Mouse (Mus musculus) heart, postnatal 14 days (tissue): Measurements from ENCODE around the gene Tsnaxip1. TPM values are rescaled to one million over a fixed set of nuclear protein-coding genes. Genes with fewer than 3 reads are reported as not detected.

Source experiments
- DNase-seq, 2 experiments: peaks; one replicate each; pipeline ENCODE4 v3.0.0; 2021 to 2022
- intact Hi-C: fragments of 180-260 bp; cut with DNase I; formaldehyde crosslinking; loops from one replicate; pipeline ENCODE4 v1.15.1; 2025
- total RNA-seq, 2 experiments: library from RNA; stranded (reverse); gene quantifications; 2 replicates each; pipeline ENCODE4 v1.2.3; 2021

Tsnaxip1 gene
- total RNA-seq, 2 experiments from 2014 or later = 0.38 TPM; not detected in 1

GRCm38 (mm10) chr8:105856168-105856835 is 28.8 kb downstream of the Tsnaxip1 start:
- no peak for DNase-seq
- intact Hi-C loops = loop anchor here (5.0 kb wide), 1 partner anchor 36 kb away; the partner anchor contains the start of gene Nrn1l

GRCm38 (mm10) chr8:105858495-105858894 is 31.0 kb downstream of the Tsnaxip1 start:
- intact Hi-C loops = loop anchor here (5.0 kb wide), 1 partner anchor 34 kb away; the partner anchor contains the start of gene Nrn1l
- no peak for DNase-seq

- intact Hi-C loops = loop anchor here (5.0 kb wide), 1 partner anchor 33 kb away; the partner anchor contains the start of gene Nrn1l
- no peak for DNase-seq
These were observed 31.8 kb downstream of the Tsnaxip1 start for GRCm38 (mm10) chr8:105859314-105859713.

GRCm38 (mm10) chr8:105860143-105860981 is 32.8 kb downstream of the Tsnaxip1 start, which contains the start of gene Nutf2:
Gene Nutf2 (plus strand): TSS chr8:105860580.
- DNase-seq = peak; percentile 93 to 94
- intact Hi-C loops = no loop called here

- intact Hi-C loops = no loop called here
- no peak for DNase-seq
These were observed 34.4 kb downstream of the Tsnaxip1 start for GRCm38 (mm10) chr8:105861951-105862350.

GRCm38 (mm10) chr8:105866364-105867029 is 39.0 kb downstream of the Tsnaxip1 start:
- intact Hi-C loops = no loop called here
- DNase-seq = no peak

GRCm38 (mm10) chr8:105874301-105874700 is 46.8 kb downstream of the Tsnaxip1 start:
- intact Hi-C loops = no loop called here
- DNase-seq = peak; percentile 30 to 44

- peak; percentile 85 to 93 for DNase-seq
- intact Hi-C loops = no loop called here
These were observed 53.4 kb downstream of the Tsnaxip1 start, which contains the start of gene Edc4 for GRCm38 (mm10) chr8:105880754-105881520. Gene Edc4 (plus strand): TSS chr8:105880881.

- intact Hi-C loops = loop anchor here (5.0 kb wide), 1 partner anchor 33 kb away; the partner anchor contains the start of gene Thap11
- DNase-seq = no peak
These were observed 62.4 kb downstream of the Tsnaxip1 start for GRCm38 (mm10) chr8:105889756-105890465.

GRCm38 (mm10) chr8:105890870-105891269 is 63.3 kb downstream of the Tsnaxip1 start:
- DNase-seq = peak; percentile 26 to 32
- intact Hi-C loops = loop anchor here (5.0 kb wide), 1 partner anchor 34 kb away; the partner anchor contains the start of gene Thap11

- intact Hi-C loops = loop anchor here (5.0 kb wide), 1 partner anchor 35 kb away; the partner anchor contains the start of gene Thap11
- DNase-seq = no peak
These were observed 64.9 kb downstream of the Tsnaxip1 start for GRCm38 (mm10) chr8:105892432-105892831.

- DNase-seq = peak; percentile 69 to 84
- intact Hi-C loops = loop anchor here (5.0 kb wide), 1 partner anchor 36 kb away; the partner anchor contains the start of gene Thap11
These were observed 65.8 kb downstream of the Tsnaxip1 start, which contains the start of gene Nrn1l for GRCm38 (mm10) chr8:105893339-105893738. Gene Nrn1l (plus strand): TSS chr8:105893567.

Other genes starting within 250 kb of the Tsnaxip1 start
- 10 to 100 TPM; 46.0 to 49.0 TPM for gene Ripor1, start 222.5 kb upstream of the Tsnaxip1 start, total RNA-seq
- 10 to 100 TPM; 43.8 to 44.6 TPM for gene Ctcf, start 191.2 kb upstream of the Tsnaxip1 start, total RNA-seq
- gene Agrp, start 190.3 kb upstream of the Tsnaxip1 start, total RNA-seq = not detected
- 1 to 10 TPM in 1 of 2 experiments, under 1 TPM in 1; 0.69 to 5.7 TPM for gene Carmil2, start 141.5 kb upstream of the Tsnaxip1 start, total RNA-seq
- gene Acd, start 126.6 kb upstream of the Tsnaxip1 start, total RNA-seq = 10 to 100 TPM; 13.8 to 16.9 TPM
- 1 to 10 TPM; 7.8 to 9.1 TPM for gene Pard6a, start 126.6 kb upstream of the Tsnaxip1 start, total RNA-seq
- not detected for gene 4933405L10Rik, start 120.1 kb upstream of the Tsnaxip1 start, total RNA-seq
- gene Enkd1, start 119.5 kb upstream of the Tsnaxip1 start, total RNA-seq = 1 to 10 TPM; 2.4 to 2.5 TPM
- gene Gfod2, start 69.1 kb upstream of the Tsnaxip1 start, total RNA-seq = 1 to 10 TPM; 3.6 to 3.7 TPM
- gene Ranbp10, start 381 bp upstream of the Tsnaxip1 start, total RNA-seq = 10 to 100 TPM; 23.1 to 24.7 TPM
- gene Cenpt, start 25.5 kb downstream of the Tsnaxip1 start, total RNA-seq = 1 to 10 TPM; 3.2 to 4.2 TPM
- 10 to 100 TPM; 27.5 to 29.1 TPM for gene Thap11, start 27.4 kb downstream of the Tsnaxip1 start, total RNA-seq
- 10 to 100 TPM; 27.2 to 34.3 TPM for gene Nutf2, start 32.8 kb downstream of the Tsnaxip1 start, total RNA-seq
- gene Edc4, start 53.1 kb downstream of the Tsnaxip1 start, total RNA-seq = 10 to 100 TPM; 26.8 to 28.4 TPM
- under 1 TPM in 1 of 2 experiments, not detected in 1; 0.54 TPM for gene Nrn1l, start 65.8 kb downstream of the Tsnaxip1 start, total RNA-seq
- gene Pskh1, start 72.7 kb downstream of the Tsnaxip1 start, total RNA-seq = 10 to 100 TPM; 16.9 to 17.6 TPM
- under 1 TPM; 0.46 to 0.55 TPM for gene Ctrl, start 106.1 kb downstream of the Tsnaxip1 start, total RNA-seq
- gene Psmb10, start 110.7 kb downstream of the Tsnaxip1 start, total RNA-seq = 10 to 100 TPM; 57.6 to 66.5 TPM
- 1 to 10 TPM; 1.0 to 1.3 TPM for gene Lcat, start 115.7 kb downstream of the Tsnaxip1 start, total RNA-seq
- gene Slc12a4, start 138.4 kb downstream of the Tsnaxip1 start, total RNA-seq = 10 to 100 TPM; 50.8 to 52.0 TPM
- not detected for gene Dpep3, start 151.7 kb downstream of the Tsnaxip1 start, total RNA-seq
- gene Dus2, start 163.6 kb downstream of the Tsnaxip1 start, total RNA-seq = 1 to 10 TPM; 7.4 to 7.8 TPM
- gene Dpep2nb, start 178.2 kb downstream of the Tsnaxip1 start, total RNA-seq = not detected
- gene Ddx28, start 184.2 kb downstream of the Tsnaxip1 start, total RNA-seq = 1 to 10 TPM; 9.5 to 9.9 TPM
- gene Nfatc3, start 231.1 kb downstream of the Tsnaxip1 start, total RNA-seq = 10 to 100 TPM; 22.0 to 29.4 TPM